Mouse (Mus musculus) E14TG2a.4 (cell line): ENCODE measurements around the gene Gm31371.
"Not testable (repeated sequence)": the region's sequence is repeated elsewhere in the genome, so short reads cannot be mapped to it uniquely, and the experiment has no call there.

ENCODE experiments used
- CTCF ChIP-seq: conservative IDR thresholded peaks from 2 replicates; pipeline ENCODE4 v1.5.1; 2014; ENCODE audit warnings: low read length
- POU5F1 ChIP-seq: IDR thresholded peaks from 2 replicates; pipeline ENCODE4 v1.6.1; 2014; ENCODE audit warnings: low read length, borderline replicate concordance

- TF ChIP-seq CTCF, POU5F1: not testable (repeated sequence)
Measured at GRCm38 (mm10) chr8:19975237-19975636, 72.0 kb downstream of the Gm31371 start.
